Mouse (Mus musculus) stomach, embryonic 16.5 days (tissue): Measurements from ENCODE around the gene Wipf2. TPM values are rescaled to one million over a fixed set of nuclear protein-coding genes. Genes with fewer than 3 reads are reported as not detected.

ENCODE experiments used
- ATAC-seq: fragments of 200-750 bp; cut with Nextera tagmentation; 2 replicates; pipeline ENCODE4 v1.8.0; 2017; ENCODE audit warnings: moderate number of reproducible peaks, moderate TSS enrichment; ENCODE audit not compliant: insufficient read depth, low FRiP score
- H3K27ac ChIP-seq: fragments of 300-500 bp; sonication (generic); 2 replicates; pipeline ENCODE4 v1.5.1; 2014; ENCODE audit warnings: low read length
- H3K27me3 ChIP-seq: fragments of 300-500 bp; sonication (generic); 2 replicates; pipeline ENCODE4 v1.6.1; 2014; ENCODE audit warnings: low read length, control low read depth, mixed read lengths; ENCODE audit not compliant: control insufficient read depth, insufficient read depth
- H3K36me3 ChIP-seq: fragments of 300-500 bp; sonication (generic); 2 replicates; pipeline ENCODE4 v1.6.1; 2014; ENCODE audit warnings: low read length; ENCODE audit not compliant: control insufficient read depth, insufficient read depth
- H3K4me1 ChIP-seq: fragments of 300-500 bp; sonication (generic); 2 replicates; pipeline ENCODE4 v1.6.1; 2014; ENCODE audit warnings: low read length, control low read depth, mixed read lengths; ENCODE audit not compliant: control insufficient read depth, insufficient read depth
- H3K4me2 ChIP-seq: fragments of 300-500 bp; sonication (generic); 2 replicates; pipeline ENCODE4 v1.6.1; 2014; ENCODE audit warnings: low read depth, low read length, mixed read lengths
- H3K4me3 ChIP-seq: fragments of 300-500 bp; sonication (generic); replicated peaks from 2 replicates; pipeline ENCODE4 v1.5.1; 2014; ENCODE audit warnings: mild to moderate bottlenecking, low read length
- H3K9ac ChIP-seq: fragments of 300-500 bp; sonication (generic); 2 replicates; pipeline ENCODE4 v1.6.1; 2014; ENCODE audit warnings: low read length
- H3K9me3 ChIP-seq: fragments of 300-500 bp; sonication (generic); replicated peaks from 2 replicates; pipeline ENCODE4 v1.6.1; 2016; ENCODE audit warnings: low read length, control low read depth; ENCODE audit not compliant: control insufficient read depth
- WGBS: fragments of 180-500 bp; shearing (Covaris S2); extraction: QIAGEN DNeasy Blood & Tissue Kit; methylation state at CpG from one replicate; pipeline ENCODE4 v1.1.7; 2014; 5-methylcytosine and 5-hydroxymethylcytosine counted together
- polyA plus RNA-seq: library from polyadenylated mRNA; unstranded; fragments of >200 nt; fragmentation: Nextera tagmentation; extraction: Ambion mirVana; gene quantifications from 2 replicates; pipeline ENCODE4 v1.2.1, GENCODE M21; 2015

Gene Wipf2
- polyA plus RNA-seq, 1 experiment from 2014 or later: 5.0 TPM

- no peak for ATAC-seq
- 58% methylated on average over 12 of the region's 12 CpGs for WGBS
- H3K4me1 ChIP-seq: peaks cover 84% of the 10 kb centered on the region
- H3K27ac ChIP-seq: peak overlapping the region; percentile 8
- H3K4me2 ChIP-seq: no peak overlapping the region
- H3K27me3 ChIP-seq: no peaks in the 10 kb centered on the region
- H3K36me3 ChIP-seq: no peaks in the 10 kb centered on the region; the same call in 1 of the 2 replicates
- H3K9ac ChIP-seq: peak overlapping the region; percentile 46; the same call in 1 of the 2 replicates
- no peaks in the 10 kb centered on the region for H3K9me3 ChIP-seq
- H3K4me3 ChIP-seq: no peak overlapping the region
Observed at GRCm38 (mm10) chr11:98949242-98949957, 86.0 kb downstream of the Wipf2 start.

DNA sequence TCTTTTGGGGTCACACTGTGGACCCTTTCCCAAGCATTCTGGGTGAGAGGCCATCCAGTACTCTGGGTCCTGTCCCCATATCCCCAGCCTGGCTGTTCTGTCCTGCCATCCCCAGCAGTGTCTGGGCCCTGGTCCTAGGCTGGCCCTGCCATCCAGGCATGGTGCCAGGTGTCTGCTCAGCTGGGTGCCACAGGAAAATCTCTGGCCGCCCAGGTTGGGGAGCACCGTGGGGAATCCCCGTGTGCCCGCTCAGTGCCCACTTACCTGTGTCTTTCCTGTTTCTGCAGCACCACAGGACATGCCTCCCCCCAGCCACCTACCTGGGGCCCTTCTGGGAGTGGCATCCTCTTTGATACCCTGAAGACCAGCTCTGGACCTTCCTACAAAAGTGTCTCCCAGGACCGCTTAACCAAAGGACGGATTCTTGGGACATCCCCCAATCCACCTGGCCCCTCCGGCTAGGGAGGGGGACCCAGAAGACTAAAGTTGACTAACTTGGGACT lies 86.6 kb downstream of the Wipf2 start:
- H3K4me3 ChIP-seq: no peak overlapping the region
- no peak overlapping the region for H3K4me2 ChIP-seq
- no peaks in the 10 kb centered on the region for H3K9me3 ChIP-seq
- ATAC-seq: no peak
- H3K27me3 ChIP-seq: no peaks in the 10 kb centered on the region
- peaks cover 84% of the 10 kb centered on the region for H3K4me1 ChIP-seq
- 73% methylated on average over 7 of the region's 7 CpGs for WGBS
- peak overlapping the region; percentile 91 for H3K27ac ChIP-seq
- H3K36me3 ChIP-seq: no peaks in the 10 kb centered on the region; the same call in 1 of the 2 replicates
- peak overlapping the region; percentile 46; the same call in 1 of the 2 replicates for H3K9ac ChIP-seq

DNA sequence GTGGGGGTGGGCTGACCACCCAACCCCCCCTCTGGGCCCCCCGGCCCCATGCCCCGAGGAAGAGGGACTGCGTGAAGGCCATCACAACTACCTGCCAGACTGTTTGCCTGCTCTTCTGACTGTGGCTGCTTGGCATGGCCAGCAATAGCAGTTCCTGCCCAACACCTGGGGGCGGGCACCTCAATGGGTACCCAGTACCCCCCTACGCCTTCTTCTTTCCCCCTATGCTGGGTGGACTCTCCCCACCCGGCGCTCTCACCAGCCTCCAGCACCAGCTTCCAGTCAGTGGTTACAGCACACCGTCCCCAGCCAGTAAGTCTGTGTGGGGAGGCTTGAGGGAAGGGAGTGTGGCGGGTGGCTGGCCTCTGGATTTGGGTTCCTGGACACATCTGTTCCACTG lies 87.0 kb downstream of the Wipf2 start:
- no peaks in the 10 kb centered on the region; the same call in 1 of the 2 replicates for H3K36me3 ChIP-seq
- no peak for ATAC-seq
- H3K27ac ChIP-seq: peak overlapping the region; percentile 91
- peaks cover 84% of the 10 kb centered on the region for H3K4me1 ChIP-seq
- H3K27me3 ChIP-seq: no peaks in the 10 kb centered on the region
- no peak overlapping the region for H3K4me2 ChIP-seq
- H3K9me3 ChIP-seq: no peaks in the 10 kb centered on the region
- no peak overlapping the region for H3K4me3 ChIP-seq
- no peak overlapping the region; the same call in 1 of the 2 replicates for H3K9ac ChIP-seq
- 78% methylated on average over 9 of the region's 9 CpGs for WGBS

DNA sequence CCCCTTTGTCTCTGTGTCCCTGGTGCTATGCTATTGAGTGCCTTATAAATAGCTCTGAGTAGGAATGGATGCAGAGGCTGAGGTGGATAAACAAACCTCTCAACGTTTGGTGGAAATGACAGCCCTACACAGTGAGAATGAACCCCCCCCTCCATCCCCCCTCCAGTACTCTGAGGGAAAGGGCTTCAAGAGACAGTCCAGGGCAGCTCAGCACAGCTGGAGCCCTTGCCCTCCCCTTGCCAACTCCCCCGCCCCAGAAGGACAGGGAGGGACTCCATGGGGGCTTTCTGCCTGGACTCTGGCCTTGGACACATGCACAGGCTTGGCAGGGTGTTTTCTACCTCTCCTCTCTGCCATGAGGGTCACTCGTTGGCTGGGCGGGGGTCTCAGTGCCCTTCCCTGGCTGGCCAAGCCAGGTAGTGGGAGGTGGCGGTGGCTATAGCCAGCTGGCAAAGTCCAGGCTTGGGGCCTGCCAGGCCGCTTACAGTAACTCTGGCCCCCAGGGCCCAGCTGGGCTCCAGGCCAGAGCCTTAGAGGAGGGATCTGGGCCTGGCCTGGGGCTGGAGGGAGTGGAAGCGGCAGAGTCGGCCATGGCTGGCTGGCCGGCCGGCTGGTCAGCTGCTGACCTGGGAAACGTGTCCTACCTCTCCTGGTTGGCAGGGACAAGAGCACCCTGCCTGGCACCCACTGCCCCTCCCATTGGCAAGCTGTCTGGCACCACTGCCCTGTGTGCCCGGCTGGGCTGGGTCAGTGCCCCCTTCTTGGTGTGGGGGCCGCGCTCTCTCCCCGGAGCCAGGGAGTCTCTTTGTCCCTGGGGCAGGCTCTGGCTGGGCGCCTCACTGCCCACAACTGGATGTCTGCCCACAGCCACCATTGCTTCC lies 87.8 kb downstream of the Wipf2 start:
- ATAC-seq: peak; percentile 51
- Histone ChIP-seq H3K4me3 (0 out of 2 replicates have a peak overlapping the region, but pooled peaks have one; percentile 10), H3K27me3 (no peaks in the 10 kb centered on the region), H3K9ac (peak overlapping the region; percentile 59), H3K27ac (peak overlapping the region; percentile 91), H3K4me2 (peak overlapping the region; percentile 27; the same call in 1 of the 2 replicates), H3K36me3 (no peaks in the 10 kb centered on the region; the same call in 1 of the 2 replicates), H3K9me3 (no peaks in the 10 kb centered on the region), H3K4me1 (peaks cover 82% of the 10 kb centered on the region)
- 51% methylated on average over 16 of the region's 16 CpGs for WGBS

GRCm38 (mm10) chr11:98952111-98952510 lies 88.7 kb downstream of the Wipf2 start:
- peaks cover 82% of the 10 kb centered on the region for H3K4me1 ChIP-seq
- H3K9ac ChIP-seq: no peak overlapping the region
- peak overlapping the region; percentile 54; the same call in 1 of the 2 replicates for H3K27ac ChIP-seq

GRCm38 (mm10) chr11:98952736-98953135 lies 89.3 kb downstream of the Wipf2 start:
- H3K9me3 ChIP-seq: no peaks in the 10 kb centered on the region
- whole genome bisulfite sequencing: 65% methylated on average over 2 of the region's 2 CpGs
- no peak for ATAC-seq
- peaks cover 76% of the 10 kb centered on the region for H3K4me1 ChIP-seq
- no peak overlapping the region for H3K9ac ChIP-seq
- H3K36me3 ChIP-seq: no peaks in the 10 kb centered on the region; the same call in 1 of the 2 replicates
- no peaks in the 10 kb centered on the region for H3K27me3 ChIP-seq
- no peak overlapping the region for H3K4me3 ChIP-seq
- H3K27ac ChIP-seq: peak overlapping the region; percentile 54
- no peak overlapping the region for H3K4me2 ChIP-seq

More at GRCm38 (mm10) chr11:98952111-98952510, 88.7 kb downstream of the Wipf2 start:
- Histone ChIP-seq H3K36me3 (no peaks in the 10 kb centered on the region; the same call in 1 of the 2 replicates), H3K4me3 (no peak overlapping the region), H3K4me2 (no peak overlapping the region), H3K27me3 (no peaks in the 10 kb centered on the region), H3K9me3 (no peaks in the 10 kb centered on the region)
- WGBS: 94% methylated on average over 1 of the region's 1 CpGs
- ATAC-seq: no peak

- Histone ChIP-seq H3K4me1 (peaks cover 70% of the 10 kb centered on the region), H3K27me3 (no peaks in the 10 kb centered on the region), H3K9me3 (no peaks in the 10 kb centered on the region), H3K4me2 (0 out of 2 replicates have a peak overlapping the region, but pooled peaks have one; percentile 48), H3K27ac (peak overlapping the region; percentile 88), H3K36me3 (no peaks in the 10 kb centered on the region; the same call in 1 of the 2 replicates), H3K4me3 (no peak overlapping the region), H3K9ac (no peak overlapping the region)
- peak; percentile 75 for ATAC-seq
- 13% methylated on average over 2 of the region's 2 CpGs for WGBS
Observed at GRCm38 (mm10) chr11:98953361-98953760, 89.9 kb downstream of the Wipf2 start.

GRCm38 (mm10) chr11:98953835-98954320 lies 90.4 kb downstream of the Wipf2 start:
- Histone ChIP-seq H3K4me3 (no peak overlapping the region), H3K27ac (peak overlapping the region; percentile 88), H3K27me3 (no peaks in the 10 kb centered on the region), H3K4me2 (peak overlapping the region; percentile 48), H3K36me3 (no peaks in the 10 kb centered on the region; the same call in 1 of the 2 replicates), H3K4me1 (peaks cover 70% of the 10 kb centered on the region), H3K9me3 (no peaks in the 10 kb centered on the region), H3K9ac (peak overlapping the region; percentile 54)
- 16% methylated on average over 13 of the region's 13 CpGs for WGBS
- ATAC-seq: no peak
